Mouse (Mus musculus) right cerebral cortex, postnatal 14 days (tissue): ENCODE data around the gene Rnf10.

Experiments used
- DNase-seq: peaks from one replicate; pipeline ENCODE4 v3.0.0; 2022

Rnf10 gene

GRCm38 (mm10) chr5:115193226-115193625 lies 79.5 kb downstream of the Rnf10 start:
- peak; percentile 70 for DNase-seq

DNA sequence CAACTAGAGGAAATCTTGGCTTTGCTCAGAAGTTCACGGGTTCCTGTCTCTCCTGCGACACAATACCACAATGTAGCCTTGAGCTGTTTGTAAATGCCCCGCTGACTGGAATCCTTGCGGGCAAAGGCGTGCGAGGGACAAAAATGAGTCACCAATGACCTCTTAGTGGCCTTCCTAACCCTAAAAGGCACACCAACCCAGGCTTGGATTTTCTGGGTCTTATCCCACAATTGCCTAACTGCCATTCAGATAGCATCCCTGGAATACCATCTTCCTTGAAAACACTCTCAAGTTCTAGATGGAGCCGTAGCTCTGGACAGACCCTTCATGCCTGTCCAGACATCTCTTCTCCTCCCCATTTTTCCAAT lies 79.9 kb downstream of the Rnf10 start:
- DNase-seq: no peak

DNA sequence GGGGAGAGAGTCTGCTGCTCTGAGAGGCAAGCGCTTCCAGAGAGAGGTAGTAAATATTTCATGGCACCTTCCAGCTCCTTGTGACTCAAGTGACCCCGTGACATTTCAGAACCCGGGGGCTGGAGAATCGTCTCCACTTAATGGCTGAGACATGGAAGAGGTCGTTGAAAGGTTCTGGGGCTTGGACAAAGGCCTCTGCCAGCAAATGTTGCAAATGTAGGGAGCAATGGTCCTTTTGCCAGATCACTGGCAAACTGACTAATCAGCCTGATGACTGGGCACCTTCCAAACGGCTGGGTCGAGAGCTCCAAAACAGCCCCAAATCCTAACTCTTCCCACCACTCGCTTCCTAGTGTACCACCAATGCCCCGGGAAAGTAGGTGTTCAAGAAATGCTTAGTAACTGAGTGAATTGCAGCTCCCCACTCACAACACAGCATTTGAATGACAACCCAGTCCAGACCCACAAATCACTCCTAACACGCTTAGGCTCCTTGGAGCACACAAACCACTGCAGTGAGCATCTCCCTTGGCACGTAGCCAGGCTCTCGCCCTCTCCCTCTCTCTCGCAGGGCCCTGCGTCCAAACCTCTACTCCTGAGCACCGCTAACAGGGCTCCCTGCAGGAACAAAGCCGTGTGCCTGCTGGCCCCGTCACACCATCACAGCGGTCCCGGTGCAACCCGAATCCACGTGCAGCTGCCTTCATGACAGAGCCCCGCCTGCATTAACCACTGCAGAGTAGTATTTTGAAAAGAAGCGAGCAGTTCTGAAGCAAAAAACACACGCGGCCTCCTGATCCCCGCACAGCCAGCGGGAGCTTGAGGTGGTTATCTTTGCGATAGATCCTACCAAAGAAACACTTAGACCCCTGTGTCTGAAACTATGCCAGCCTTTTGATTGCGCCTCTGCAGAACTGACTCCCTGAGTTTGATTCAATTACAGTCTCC lies 80.5 kb downstream of the Rnf10 start:
- peak; percentile 66 for DNase-seq
